Mouse (Mus musculus) mouse trophoblast stem cell (cell line): ENCODE measurements around the gene Golga5.
"Not testable (repeated sequence)": the region's sequence is repeated elsewhere in the genome, so short reads cannot be mapped to it uniquely, and the experiment has no call there.

Experiments
- in situ Hi-C, 2 experiments: fragments of 300-500 bp; cut with MseI, MboI; formaldehyde crosslinking; loops; 2 replicates in 1 of 2; 3 replicates in 1 of 2; pipeline ENCODE4 v1.15.1; 2025

Gene Golga5

GRCm38 (mm10) chr12:102445436-102445835, 23.5 kb upstream of the Golga5 start:
- in situ Hi-C loops, result no loop called here

GRCm38 (mm10) chr12:102450437-102450836, 18.5 kb upstream of the Golga5 start:
- in situ Hi-C loops, result loop anchor here in 1 of 2 experiments (10.0 kb wide), 1 partner anchor 456 kb away; no protein-coding TSS in a partner anchor

GRCm38 (mm10) chr12:102451126-102451851, 17.6 kb upstream of the Golga5 start:
- in situ Hi-C loops, result loop anchor here in 1 of 2 experiments (10.0 kb wide), 1 partner anchor 456 kb away; no protein-coding TSS in a partner anchor

GRCm38 (mm10) chr12:102453581-102453980, 15.4 kb upstream of the Golga5 start:
- in situ Hi-C loops, result loop anchor here in 1 of 2 experiments (10.0 kb wide), 1 partner anchor 459 kb away; no protein-coding TSS in a partner anchor

GRCm38 (mm10) chr12:102456467-102457193, 12.3 kb upstream of the Golga5 start:
- in situ Hi-C loops, result loop anchor here in 1 of 2 experiments (10.0 kb wide), 1 partner anchor 462 kb away; no protein-coding TSS in a partner anchor

- in situ Hi-C loops, result loop anchor here (5.0 kb wide), 1 partner anchor 68 kb away; no protein-coding TSS in a partner anchor
Measured at GRCm38 (mm10) chr12:102460014-102460413, 8.9 kb upstream of the Golga5 start.

- in situ Hi-C loops, result loop anchor here (5.0 kb wide), 1 partner anchor 69 kb away; no protein-coding TSS in a partner anchor
Measured at GRCm38 (mm10) chr12:102461177-102461576, 7.8 kb upstream of the Golga5 start.

- in situ Hi-C loops, result loop anchor here (5.0 kb wide), 1 partner anchor 72 kb away; no protein-coding TSS in a partner anchor
Measured at GRCm38 (mm10) chr12:102464650-102465049, 4.3 kb upstream of the Golga5 start.

GRCm38 (mm10) chr12:102468136-102468535, 799 bp upstream of the Golga5 start:
- in situ Hi-C loops, result no loop called here

- in situ Hi-C loops, result no loop called here
Measured at GRCm38 (mm10) chr12:102474411-102474810, 5.5 kb downstream of the Golga5 start.

GRCm38 (mm10) chr12:102480481-102480880, 11.5 kb downstream of the Golga5 start:
- in situ Hi-C loops, result no loop called here

GRCm38 (mm10) chr12:102484946-102485345, 16.0 kb downstream of the Golga5 start:
- in situ Hi-C loops, result no loop called here

- in situ Hi-C loops, result no loop called here
Measured at GRCm38 (mm10) chr12:102491911-102492310, 23.0 kb downstream of the Golga5 start.

GRCm38 (mm10) chr12:102495754-102496153, 26.8 kb downstream of the Golga5 start:
- in situ Hi-C loops, result not testable (repeated sequence)

- in situ Hi-C loops, result no loop called here
Measured at GRCm38 (mm10) chr12:102497905-102498304, 29.0 kb downstream of the Golga5 start.

- in situ Hi-C loops, result no loop called here
Measured at GRCm38 (mm10) chr12:102498726-102499125, 29.8 kb downstream of the Golga5 start.

- in situ Hi-C loops, result no loop called here
Measured at GRCm38 (mm10) chr12:102499210-102499609, 30.3 kb downstream of the Golga5 start.

- in situ Hi-C loops, result loop anchor here in 1 of 2 experiments (25.0 kb wide), 1 partner anchor 213 kb away; the partner anchor contains the start of gene Itpk1
Measured at GRCm38 (mm10) chr12:102499723-102500122, 30.8 kb downstream of the Golga5 start.

GRCm38 (mm10) chr12:102501038-102501437, 32.1 kb downstream of the Golga5 start:
- in situ Hi-C loops, result loop anchor here in 1 of 2 experiments (25.0 kb wide), 1 partner anchor 211 kb away; the partner anchor contains the start of gene Itpk1

GRCm38 (mm10) chr12:102501848-102502595, 33.1 kb downstream of the Golga5 start:
- in situ Hi-C loops, result loop anchor here in 1 of 2 experiments (25.0 kb wide), 1 partner anchor 210 kb away; the partner anchor contains the start of gene Itpk1

- in situ Hi-C loops, result loop anchor here in 1 of 2 experiments (25.0 kb wide), 1 partner anchor 207 kb away; the partner anchor contains the start of gene Itpk1
Measured at GRCm38 (mm10) chr12:102505131-102505713, 36.3 kb downstream of the Golga5 start.
